Mouse (Mus musculus): ENCODE measurements around the gene Tmem40.

Gene Tmem40

GRCm38 (mm10) chr6:115770059-115770670 lies 8.0 kb upstream of the Tmem40 start:
- DNase-seq (ENCODE audit: low spot score), result no peak

DNA sequence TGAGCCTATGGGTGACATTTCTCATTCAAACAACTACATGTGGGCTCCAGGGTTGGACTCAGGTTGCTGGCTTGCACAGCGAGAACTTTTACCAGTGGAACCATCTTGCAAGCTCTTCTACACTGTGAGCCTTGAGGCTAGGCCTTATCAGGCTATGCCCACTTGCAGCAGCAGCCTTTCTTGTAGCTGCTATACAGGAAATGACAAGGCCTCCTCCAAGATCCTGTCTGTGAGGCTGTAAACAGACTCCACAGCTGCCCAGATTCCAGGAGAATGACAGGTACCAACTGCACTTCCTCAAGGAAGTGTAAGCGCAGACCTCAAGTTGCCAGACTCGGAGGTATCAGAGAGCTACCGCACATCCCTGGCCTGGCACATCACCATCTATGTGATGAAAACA lies 6.0 kb upstream of the Tmem40 start:
- no peak for DNase-seq (ENCODE audit: low spot score)

DNA sequence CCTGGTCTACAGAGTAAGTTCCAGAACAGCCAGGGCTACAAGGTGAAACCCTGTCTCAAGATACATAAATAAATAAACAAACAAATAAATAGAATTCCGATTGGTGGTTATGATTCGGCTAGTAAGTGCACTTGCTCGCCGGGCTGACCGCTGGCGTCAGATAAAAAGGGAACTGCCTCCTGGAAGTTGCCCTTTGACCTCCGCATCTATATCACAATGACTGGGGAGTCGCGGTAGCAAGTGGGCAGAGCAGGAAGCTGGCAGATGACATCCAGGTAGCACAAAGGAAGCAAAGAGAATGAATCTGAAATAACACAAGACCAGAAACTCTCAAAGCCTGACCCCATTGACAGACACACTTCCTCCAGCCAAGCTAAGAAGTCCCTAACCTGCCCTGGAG lies 5.1 kb upstream of the Tmem40 start:
- no peak for DNase-seq (ENCODE audit: low spot score)

GRCm38 (mm10) chr6:115764179-115764578 lies 2.0 kb upstream of the Tmem40 start:
- DNase-seq (ENCODE audit: low spot score), result no peak

- no peak for DNase-seq (ENCODE audit: low spot score)
These were observed 1.2 kb downstream of the Tmem40 start for GRCm38 (mm10) chr6:115760982-115761381.

DNA sequence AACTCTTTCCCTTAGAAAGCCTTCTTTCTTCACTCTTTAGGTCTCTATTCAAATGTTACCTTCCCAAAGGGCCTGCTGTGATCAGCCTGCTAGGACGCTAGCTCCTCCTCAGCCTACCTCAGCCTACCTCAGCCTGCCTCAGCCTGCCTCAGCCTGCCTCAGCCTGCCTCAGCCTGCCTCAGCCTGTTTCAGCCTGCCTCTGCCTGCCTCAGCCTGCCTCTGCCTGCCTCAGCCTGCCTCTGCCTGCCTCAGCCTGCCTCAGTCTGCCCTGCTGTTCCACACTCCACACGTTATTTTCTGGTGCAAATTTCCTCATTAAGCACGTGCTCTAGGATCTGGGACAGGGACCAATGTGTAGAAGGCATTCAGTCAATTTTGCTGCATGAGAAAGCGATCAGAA lies 2.1 kb downstream of the Tmem40 start:
- DNase-seq (ENCODE audit: low spot score), result no peak

DNA sequence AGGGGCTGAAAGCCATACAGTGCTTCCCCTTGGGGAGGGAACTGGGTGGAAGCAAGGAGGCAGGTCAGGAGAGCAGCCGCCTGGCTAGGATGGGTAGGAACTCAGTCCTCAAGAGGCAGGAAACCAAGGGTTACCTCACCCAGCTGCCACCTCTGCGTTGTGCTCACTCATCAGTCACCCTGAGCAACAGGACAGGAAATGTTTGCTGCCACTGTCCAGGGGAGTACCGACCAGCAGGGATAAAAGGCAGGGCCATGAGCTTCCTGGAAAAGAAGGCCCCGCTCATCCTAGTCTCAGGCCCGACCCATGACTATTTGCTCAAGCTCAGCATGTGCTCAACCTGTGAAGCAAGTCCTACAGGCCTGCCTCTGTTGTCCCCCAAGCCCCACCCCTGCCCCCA lies 2.7 kb downstream of the Tmem40 start:
- no peak for DNase-seq (ENCODE audit: low spot score)

- no peak for DNase-seq (ENCODE audit: low spot score)
These were observed 3.2 kb downstream of the Tmem40 start for GRCm38 (mm10) chr6:115758981-115759435.

GRCm38 (mm10) chr6:115755536-115755935 lies 6.7 kb downstream of the Tmem40 start:
- no peak for DNase-seq (ENCODE audit: low spot score)

DNA sequence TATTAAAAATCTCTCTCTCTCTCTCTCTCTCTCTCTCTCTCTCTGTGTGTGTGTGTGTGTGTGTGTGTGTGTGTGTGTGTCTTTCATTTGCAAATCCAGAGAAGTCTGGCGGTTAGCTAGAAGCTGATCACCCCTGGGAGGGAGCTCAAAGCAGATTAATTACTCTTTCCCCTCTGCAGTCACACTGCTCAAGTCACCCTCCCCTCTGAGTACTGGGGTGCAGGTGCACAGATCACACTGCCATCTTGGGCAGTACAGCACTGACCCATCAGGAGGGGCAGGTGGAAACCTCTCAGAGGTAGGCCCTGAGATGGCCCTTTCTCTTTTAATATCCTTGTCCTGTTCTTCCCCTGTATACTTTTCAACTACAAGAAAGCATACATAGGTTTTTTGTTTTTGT lies 15.9 kb downstream of the Tmem40 start:
- DNase-seq (ENCODE audit: low spot score), result no peak

DNA sequence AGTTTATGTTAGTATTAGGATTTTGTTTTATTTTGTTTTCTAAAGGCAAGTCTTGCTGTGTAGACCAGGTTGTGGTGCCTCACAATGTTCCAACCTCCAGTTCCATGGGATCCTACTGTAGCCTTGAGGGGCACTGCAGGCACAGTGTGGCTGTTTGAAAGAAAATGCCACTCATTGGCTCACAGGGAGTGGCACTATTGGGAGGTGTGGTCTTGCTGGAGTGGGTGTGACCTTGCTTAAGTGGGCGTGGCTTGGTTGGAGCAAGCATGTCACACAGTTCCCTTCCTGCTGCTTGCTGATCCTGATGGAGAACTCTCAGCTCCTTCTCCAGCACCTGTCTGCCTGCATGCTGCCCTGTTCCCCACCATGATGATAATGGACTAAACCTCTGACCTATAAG lies 18.6 kb downstream of the Tmem40 start:
- peak; percentile 30 for DNase-seq (ENCODE audit: low spot score)

DNA sequence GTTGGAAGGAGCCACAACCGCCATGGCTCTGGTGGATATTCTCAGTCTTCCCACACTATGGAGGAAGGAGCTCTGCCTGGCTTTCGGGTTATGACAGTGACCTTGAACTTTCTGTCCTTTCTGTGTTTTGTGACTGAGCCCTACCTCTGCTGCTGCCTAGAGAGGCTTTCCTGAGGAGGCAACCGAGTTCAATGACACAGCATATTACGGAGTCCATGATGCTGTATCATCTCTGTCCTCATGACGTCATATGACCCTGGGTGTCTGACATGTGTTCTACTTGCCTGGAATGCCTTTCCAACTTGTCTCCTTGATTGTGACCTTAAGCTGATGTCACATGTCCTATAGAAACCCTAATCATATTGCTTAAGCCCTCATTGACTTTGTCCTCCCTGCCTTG lies 23.2 kb downstream of the Tmem40 start:
- DNase-seq (ENCODE audit: low spot score), result no peak

DNA sequence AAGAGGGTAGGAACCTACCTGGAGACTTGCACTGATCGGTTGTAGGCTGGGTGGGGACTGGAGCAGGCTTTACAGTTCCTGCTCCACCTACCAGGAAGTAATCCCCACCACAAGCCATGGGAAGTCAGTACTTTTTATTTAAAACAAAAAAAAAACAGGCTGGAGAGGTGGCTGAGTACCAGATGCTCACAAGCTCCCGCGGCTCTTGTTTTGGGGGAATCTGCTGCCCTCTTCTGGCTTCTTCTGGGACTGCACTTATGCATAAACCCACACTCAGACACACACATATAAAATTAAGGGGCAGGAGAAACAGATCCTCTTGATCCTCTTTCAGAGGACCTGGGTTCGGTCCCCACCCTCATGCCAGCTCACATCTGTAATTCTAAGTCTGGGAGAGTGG lies 27.3 kb downstream of the Tmem40 start:
- no peak for DNase-seq (ENCODE audit: low spot score)

- DNase-seq (ENCODE audit: low spot score), result no peak
These were observed 29.8 kb downstream of the Tmem40 start for GRCm38 (mm10) chr6:115732341-115732928.

DNA sequence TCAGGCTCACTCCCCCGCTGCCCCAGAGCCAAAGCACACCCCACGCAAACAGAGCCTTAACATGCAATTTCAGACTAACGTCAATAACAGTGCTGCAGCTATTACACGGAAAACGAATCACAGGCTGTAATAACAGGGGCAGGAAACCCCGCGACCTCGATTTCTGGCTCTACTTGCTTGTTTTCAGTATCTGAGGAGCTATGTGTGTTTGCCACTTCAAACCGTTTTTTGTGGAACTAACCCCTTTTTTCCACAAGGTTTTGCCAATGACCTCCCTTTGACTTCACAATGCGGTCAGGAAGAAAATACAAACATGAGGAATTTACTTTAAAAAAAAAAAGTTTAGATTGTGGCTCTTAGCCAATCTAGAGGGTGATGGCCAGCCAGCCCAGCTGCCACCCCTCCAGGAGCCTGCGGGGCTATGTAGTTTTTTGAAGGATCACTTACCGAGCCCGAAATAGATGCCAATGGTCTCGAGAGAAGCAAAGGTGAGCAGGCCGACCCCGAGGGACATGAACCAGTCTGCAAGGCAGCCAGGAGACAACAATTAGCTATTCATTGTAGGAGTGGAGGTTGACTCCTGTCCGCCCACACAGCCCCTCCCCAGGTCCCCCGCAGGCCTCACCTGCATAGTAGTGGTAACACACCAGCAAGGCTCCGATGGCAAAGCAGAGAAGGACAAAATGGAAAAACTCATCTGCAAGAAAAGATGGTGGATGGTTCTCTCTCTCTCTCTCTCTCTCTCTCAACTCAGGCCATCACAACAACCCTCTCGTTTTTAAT lies 31.5 kb downstream of the Tmem40 start:
- no peak for DNase-seq (ENCODE audit: low spot score)

- DNase-seq (ENCODE audit: low spot score), result no peak
These were observed 34.6 kb downstream of the Tmem40 start for GRCm38 (mm10) chr6:115727570-115727969.

DNA sequence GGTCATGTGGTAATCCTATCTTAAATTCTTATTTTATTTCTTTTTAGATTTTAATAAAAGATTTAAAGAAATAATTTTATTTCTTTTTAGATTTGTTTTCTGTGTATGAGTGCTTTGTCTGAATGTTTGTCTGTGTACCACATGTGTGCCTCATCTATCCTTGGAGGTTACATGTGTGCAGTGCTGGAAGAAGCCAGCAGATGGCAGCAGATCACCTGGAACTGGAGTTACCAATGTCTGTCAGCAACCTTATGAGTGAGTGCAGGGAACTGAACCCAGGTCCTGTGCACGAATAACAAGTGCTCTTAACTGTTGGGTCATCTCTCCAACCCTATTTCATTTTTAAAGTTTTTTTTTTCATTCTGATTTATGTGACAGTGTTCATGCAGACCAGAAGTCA lies 35.1 kb downstream of the Tmem40 start:
- DNase-seq (ENCODE audit: low spot score), result peak; percentile 40

DNA sequence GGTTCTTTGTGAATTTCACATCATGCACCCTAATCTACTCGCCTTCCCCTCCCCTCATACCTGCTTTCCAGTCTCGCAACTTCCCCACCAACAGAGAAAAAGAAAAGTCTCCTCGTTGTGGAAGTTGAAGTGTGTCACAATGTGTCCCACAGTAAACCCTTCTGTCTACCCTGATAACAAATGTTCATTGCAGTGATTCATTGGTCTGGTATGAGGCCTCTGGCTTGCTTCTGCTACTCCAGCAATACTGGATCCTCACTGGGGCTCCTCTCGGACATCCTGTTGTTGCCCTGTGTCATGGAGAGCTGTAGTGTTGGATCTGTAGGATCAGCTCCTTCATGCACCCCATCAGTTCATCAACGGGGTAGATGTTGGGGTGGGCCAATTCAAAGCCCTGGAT lies 40.0 kb downstream of the Tmem40 start:
- no peak for DNase-seq (ENCODE audit: low spot score)

GRCm38 (mm10) chr6:115717715-115718558 lies 44.3 kb downstream of the Tmem40 start:
- no peak for DNase-seq (ENCODE audit: low spot score)

GRCm38 (mm10) chr6:115717101-115717652 lies 45.0 kb downstream of the Tmem40 start:
- DNase-seq (ENCODE audit: low spot score), result no peak

GRCm38 (mm10) chr6:115711261-115711660 lies 50.9 kb downstream of the Tmem40 start:
- no peak for DNase-seq (ENCODE audit: low spot score)

GRCm38 (mm10) chr6:115702901-115703300 lies 59.3 kb downstream of the Tmem40 start:
- no peak for DNase-seq (ENCODE audit: low spot score)

Measured in spleen, adult 12 weeks (tissue).